Mouse (Mus musculus) spleen, adult 2 months (tissue): Measurements from ENCODE around the gene Ppp1r12a. TPM values are rescaled to one million over a fixed set of nuclear protein-coding genes. Genes with fewer than 3 reads are reported as not detected.

Experiments
- DNase-seq, 2 experiments: peaks; one replicate each; pipeline versions ENCODE4 v3.0.0 to v3.0.0-alpha.2; 2012 to 2021; ENCODE audit warnings: low spot score in 2 of 2, low read depth in 1 of 2
- H3K27ac ChIP-seq: fragments of 200-500 bp; 2 replicates; pipeline ENCODE4 v1.5.1; 2012; ENCODE audit warnings: low read length, inconsistent platforms; ENCODE audit not compliant: insufficient read depth
- H3K27me3 ChIP-seq: fragments of 200-500 bp; 2 replicates; pipeline ENCODE4 v1.6.1; 2012; ENCODE audit warnings: mild to moderate bottlenecking, moderate library complexity, low read length, inconsistent platforms; ENCODE audit not compliant: control insufficient read depth, insufficient read depth
- H3K36me3 ChIP-seq: fragments of 200-500 bp; 2 replicates; pipeline ENCODE4 v1.6.1; 2012; ENCODE audit warnings: mild to moderate bottlenecking, low read length, inconsistent platforms; ENCODE audit not compliant: control insufficient read depth, insufficient read depth
- H3K4me1 ChIP-seq: fragments of 200-500 bp; 2 replicates; pipeline ENCODE4 v1.6.1; 2011; ENCODE audit warnings: inconsistent platforms; ENCODE audit not compliant: control insufficient read depth, insufficient read depth, insufficient read length
- H3K4me3 ChIP-seq: fragments of 200-500 bp; 2 replicates; pipeline ENCODE4 v1.5.1; 2011; ENCODE audit warnings: mild to moderate bottlenecking, inconsistent platforms; ENCODE audit not compliant: insufficient read depth, insufficient read length; ENCODE audit errors: extremely low read depth
- CTCF ChIP-seq: fragments of 200-500 bp; IDR thresholded peaks from 2 replicates; pipeline ENCODE4 v1.5.1; 2011; ENCODE audit warnings: mild to moderate bottlenecking, inconsistent platforms; ENCODE audit not compliant: insufficient read depth, insufficient read length, insufficient replicate concordance; ENCODE audit errors: extremely low read depth
- POLR2A ChIP-seq: fragments of 200-500 bp; IDR thresholded peaks from 2 replicates; pipeline ENCODE4 v1.6.1; 2011; ENCODE audit warnings: low read depth, low read length, inconsistent platforms
- WGBS: fragments of 180-500 bp; shearing (Covaris S2); methylation state at CpG from one replicate; pipeline ENCODE4 v1.1.7; 2018; 5-methylcytosine and 5-hydroxymethylcytosine counted together
- polyA plus RNA-seq: library from polyadenylated mRNA; depleted of rRNA; stranded (reverse); fragments of >200 nt; gene quantifications from 2 replicates; pipeline ENCODE4 v1.2.3, GENCODE M21; 2012

Ppp1r12a gene
- polyA plus RNA-seq, 1 experiment = 13.6 TPM

DNA sequence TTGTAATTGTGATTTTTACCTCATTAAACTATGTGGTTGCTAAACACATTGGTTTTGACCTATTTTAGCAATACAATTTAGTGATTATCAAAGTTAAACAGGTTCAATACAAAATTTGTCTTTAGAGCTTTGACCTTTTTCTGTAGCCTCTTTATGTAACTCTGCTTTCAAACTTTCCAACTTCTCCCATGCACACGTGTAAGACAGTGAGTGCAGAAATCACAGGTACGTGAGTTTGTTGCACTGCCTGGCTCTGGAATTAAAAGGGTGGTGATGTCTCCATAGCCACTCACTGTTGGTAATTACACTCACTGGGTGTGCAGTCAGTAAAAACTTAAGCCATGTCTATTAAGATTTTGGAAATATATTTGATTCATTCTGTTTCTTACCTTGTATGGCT is 30.3 kb downstream of the Ppp1r12a start:
- no peaks in the 10 kb centered on the region for H3K27me3 ChIP-seq
- no peak for TF ChIP-seq POLR2A
- TF ChIP-seq CTCF = no peak
- 67% methylated on average over 2 of the region's 2 CpGs for WGBS
- no peaks in the 10 kb centered on the region for H3K36me3 ChIP-seq
- DNase-seq = no peak
- H3K4me3 ChIP-seq = no peak overlapping the region
- peaks cover 7% of the 10 kb centered on the region for H3K4me1 ChIP-seq
- no peak overlapping the region for H3K27ac ChIP-seq

GRCm38 (mm10) chr10:108196124-108196523 is 34.1 kb downstream of the Ppp1r12a start:
- whole genome bisulfite sequencing = 88% methylated on average over 2 of the region's 2 CpGs

DNA sequence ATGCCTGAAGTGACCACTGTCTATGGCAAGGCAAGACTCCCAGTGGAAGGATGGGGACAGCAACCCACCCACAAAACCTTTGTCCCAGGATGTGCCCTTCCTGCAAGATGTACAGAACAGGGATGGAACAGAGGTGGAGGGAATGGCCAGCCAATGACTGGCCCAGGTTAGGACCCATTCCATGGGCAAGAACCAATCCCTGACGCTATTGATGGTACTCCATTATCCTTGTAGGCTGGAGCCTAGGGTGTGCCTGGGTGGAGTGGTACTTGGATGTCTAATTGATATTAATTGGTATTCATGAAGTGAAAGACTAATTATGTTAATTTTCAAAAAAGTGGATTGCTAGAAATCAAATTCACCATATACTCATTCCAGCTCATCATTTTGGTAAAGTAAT is 35.5 kb downstream of the Ppp1r12a start:
- TF ChIP-seq CTCF = no peak
- TF ChIP-seq POLR2A = no peak
- H3K4me3 ChIP-seq = no peak overlapping the region
- no peaks in the 10 kb centered on the region; the same call in none of the 2 replicates for H3K4me1 ChIP-seq
- no peak for DNase-seq
- no peak overlapping the region for H3K27ac ChIP-seq
- H3K36me3 ChIP-seq = peaks cover 2% of the 10 kb centered on the region; the same call in 1 of the 2 replicates
- 91% methylated on average over 1 of the region's 1 CpGs for WGBS
- no peaks in the 10 kb centered on the region for H3K27me3 ChIP-seq

More at GRCm38 (mm10) chr10:108196124-108196523, 34.1 kb downstream of the Ppp1r12a start:
- Histone ChIP-seq H3K27ac (no peak overlapping the region), H3K27me3 (no peaks in the 10 kb centered on the region), H3K36me3 (peaks cover 2% of the 10 kb centered on the region; the same call in 1 of the 2 replicates), H3K4me1 (no peaks in the 10 kb centered on the region; the same call in none of the 2 replicates), H3K4me3 (no peak overlapping the region)
- TF ChIP-seq POLR2A = no peak
- no peak for TF ChIP-seq CTCF
- no peak for DNase-seq

GRCm38 (mm10) chr10:108198945-108199344 is 37.0 kb downstream of the Ppp1r12a start:
- Histone ChIP-seq H3K4me3 (no peak overlapping the region), H3K27me3 (no peaks in the 10 kb centered on the region), H3K36me3 (peaks cover 2% of the 10 kb centered on the region; the same call in 1 of the 2 replicates), H3K4me1 (no peaks in the 10 kb centered on the region; the same call in none of the 2 replicates), H3K27ac (no peak overlapping the region)
- 79% methylated on average over 2 of the region's 2 CpGs for WGBS
- TF ChIP-seq CTCF (no peak), POLR2A (no peak)
- no peak for DNase-seq

DNA sequence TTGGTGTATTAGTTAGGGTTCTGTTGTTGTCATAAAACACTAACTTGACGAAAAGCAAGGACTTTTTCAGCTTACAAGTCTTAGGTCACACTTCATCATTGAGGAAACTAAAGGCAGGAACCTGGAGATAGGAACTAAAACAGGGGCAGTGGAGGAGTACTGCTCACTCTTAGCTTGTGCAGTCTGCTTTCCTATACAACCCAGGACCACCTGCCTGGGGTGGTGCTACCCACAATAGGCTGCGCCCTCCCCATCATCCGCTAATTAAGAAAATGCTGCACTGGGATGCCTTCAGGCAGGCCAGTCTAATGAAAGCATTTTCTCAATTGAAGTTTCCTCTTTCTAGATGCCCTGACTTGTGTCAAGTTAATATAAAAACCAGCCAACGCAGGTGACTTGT is 40.1 kb downstream of the Ppp1r12a start:
- TF ChIP-seq CTCF (no peak), POLR2A (no peak)
- no peak for DNase-seq
- H3K4me3 ChIP-seq = no peak overlapping the region
- H3K27ac ChIP-seq = no peak overlapping the region
- 93% methylated on average over 4 of the region's 4 CpGs for WGBS
- peaks cover 2% of the 10 kb centered on the region; the same call in 1 of the 2 replicates for H3K36me3 ChIP-seq
- H3K27me3 ChIP-seq = no peaks in the 10 kb centered on the region
- no peaks in the 10 kb centered on the region; the same call in 1 of the 2 replicates for H3K4me1 ChIP-seq

GRCm38 (mm10) chr10:108203440-108203839 is 41.4 kb downstream of the Ppp1r12a start:
- Histone ChIP-seq H3K27me3 (no peaks in the 10 kb centered on the region), H3K4me3 (no peak overlapping the region), H3K27ac (no peak overlapping the region), H3K36me3 (peaks cover 2% of the 10 kb centered on the region; the same call in 1 of the 2 replicates), H3K4me1 (no peaks in the 10 kb centered on the region)
- DNase-seq = no peak
- no peak for TF ChIP-seq CTCF
- no peak for TF ChIP-seq POLR2A

DNA sequence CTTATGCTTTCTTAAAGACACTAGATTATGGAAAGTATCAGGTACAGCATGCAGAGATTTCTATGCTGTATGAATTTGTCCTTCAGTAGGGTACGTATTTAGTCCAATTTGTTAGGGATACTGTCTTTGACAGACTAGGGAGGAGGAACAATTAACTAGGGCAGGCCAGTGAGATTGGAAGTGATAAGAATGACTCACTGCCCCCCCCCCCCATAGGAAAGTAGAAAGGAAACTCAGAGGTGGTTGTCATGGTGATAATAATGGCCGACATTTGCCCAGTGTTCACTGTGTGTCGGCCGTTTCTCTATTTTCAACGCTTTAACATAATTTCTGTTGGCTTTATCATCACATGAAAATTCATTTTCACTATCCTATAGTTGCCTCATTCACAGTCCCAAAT is 47.4 kb downstream of the Ppp1r12a start:
- 90% methylated on average over 5 of the region's 5 CpGs for WGBS
- H3K36me3 ChIP-seq = peaks cover 1% of the 10 kb centered on the region; the same call in 1 of the 2 replicates
- TF ChIP-seq POLR2A (no peak), CTCF (no peak)
- DNase-seq = no peak
- H3K27me3 ChIP-seq = no peaks in the 10 kb centered on the region
- no peak overlapping the region for H3K4me3 ChIP-seq
- no peaks in the 10 kb centered on the region for H3K4me1 ChIP-seq
- no peak overlapping the region for H3K27ac ChIP-seq
